Mouse (Mus musculus) liver, embryonic 13.5 days (tissue): ENCODE measurements at regions not wholly inside any gene's neighbourhood (a gene's known extent, or its start where the extent isn't known, plus 50 kb on each side); places are given as distances from the start of the nearest gene placed in this dataset.

Source experiments
- ATAC-seq: fragments of 200-750 bp; cut with Nextera tagmentation; 2 replicates; pipeline ENCODE4 v1.8.0; 2017; ENCODE audit warnings: low read depth, mild to moderate bottlenecking, moderate number of reproducible peaks, moderate library complexity
- DNase-seq: peaks from one replicate; pipeline ENCODE4 v3.0.0; 2022
- H3K27ac ChIP-seq: fragments of 300-500 bp; sonication (generic); 2 replicates; pipeline ENCODE4 v1.5.1; 2015; ENCODE audit warnings: moderate library complexity, mild to moderate bottlenecking, inconsistent platforms
- H3K27me3 ChIP-seq: fragments of 300-500 bp; sonication (generic); 2 replicates; pipeline ENCODE4 v1.6.1; 2015; ENCODE audit warnings: mild to moderate bottlenecking, inconsistent platforms
- H3K36me3 ChIP-seq: fragments of 300-500 bp; sonication (generic); 2 replicates; pipeline ENCODE4 v1.6.1; 2015; ENCODE audit warnings: mild to moderate bottlenecking, inconsistent platforms
- H3K4me1 ChIP-seq: fragments of 300-500 bp; sonication (generic); replicated peaks from 2 replicates; pipeline ENCODE4 v1.6.1; 2015; ENCODE audit warnings: inconsistent platforms
- H3K4me2 ChIP-seq: fragments of 300-500 bp; sonication (generic); 2 replicates; pipeline ENCODE4 v1.6.1; 2015; ENCODE audit warnings: inconsistent platforms, mild to moderate bottlenecking, moderate library complexity
- H3K4me3 ChIP-seq: fragments of 300-500 bp; sonication (generic); replicated peaks from 2 replicates; pipeline ENCODE4 v1.5.1; 2015; ENCODE audit warnings: mild to moderate bottlenecking, inconsistent platforms
- H3K9ac ChIP-seq: fragments of 300-500 bp; sonication (generic); 2 replicates; pipeline ENCODE4 v1.6.1; 2015; ENCODE audit warnings: mild to moderate bottlenecking, inconsistent platforms
- H3K9me3 ChIP-seq: fragments of 300-500 bp; sonication (generic); replicated peaks from 2 replicates; pipeline ENCODE4 v1.6.1; 2016; ENCODE audit warnings: inconsistent platforms
- WGBS: fragments of 180-500 bp; shearing (Covaris S2); methylation state at CpG from one replicate; pipeline ENCODE4 v1.1.7; 2015; ENCODE audit not compliant: insufficient replicate concordance; 5-methylcytosine and 5-hydroxymethylcytosine counted together

GRCm38 (mm10) chr1:183633810-183634209, 215.8 kb downstream of the Hhipl2 start:
- Histone ChIP-seq H3K9ac (no peak overlapping the region), H3K36me3 (no peaks in the 10 kb centered on the region), H3K4me3 (no peak overlapping the region), H3K27ac (no peak overlapping the region), H3K4me1 (no peaks in the 10 kb centered on the region), H3K27me3 (no peaks in the 10 kb centered on the region), H3K9me3 (no peaks in the 10 kb centered on the region), H3K4me2 (no peak overlapping the region)
- DNase-seq (no peak), ATAC-seq (no peak)
- WGBS: 66% methylated on average over 6 of the region's 6 CpGs

- Histone ChIP-seq H3K4me1 (no peaks in the 10 kb centered on the region), H3K27ac (no peak overlapping the region), H3K9ac (no peak overlapping the region), H3K4me3 (no peak overlapping the region), H3K27me3 (no peaks in the 10 kb centered on the region), H3K36me3 (no peaks in the 10 kb centered on the region), H3K4me2 (no peak overlapping the region), H3K9me3 (no peaks in the 10 kb centered on the region)
- no peak for DNase-seq
- 78% methylated on average over 1 of the region's 1 CpGs for WGBS
- ATAC-seq: no peak
These were observed 216.8 kb downstream of the Hhipl2 start for GRCm38 (mm10) chr1:183634836-183635235.

- Histone ChIP-seq H3K27me3 (no peaks in the 10 kb centered on the region), H3K9me3 (no peaks in the 10 kb centered on the region), H3K27ac (no peak overlapping the region), H3K36me3 (no peaks in the 10 kb centered on the region), H3K4me1 (no peaks in the 10 kb centered on the region), H3K9ac (no peak overlapping the region), H3K4me3 (no peak overlapping the region), H3K4me2 (no peak overlapping the region)
- WGBS: 70% methylated on average over 8 of the region's 8 CpGs
- ATAC-seq: no peak
- DNase-seq: no peak
These were observed 219.2 kb downstream of the Hhipl2 start for GRCm38 (mm10) chr1:183637214-183637613.

- DNase-seq: no peak
- 48% methylated on average over 7 of the region's 7 CpGs for WGBS
- Histone ChIP-seq H3K4me1 (no peaks in the 10 kb centered on the region), H3K27me3 (no peaks in the 10 kb centered on the region), H3K4me2 (no peak overlapping the region), H3K9ac (no peak overlapping the region), H3K36me3 (no peaks in the 10 kb centered on the region), H3K9me3 (no peaks in the 10 kb centered on the region), H3K27ac (no peak overlapping the region), H3K4me3 (no peak overlapping the region)
- ATAC-seq: no peak
These were observed 221.3 kb downstream of the Hhipl2 start for GRCm38 (mm10) chr1:183639332-183639731.

DNA sequence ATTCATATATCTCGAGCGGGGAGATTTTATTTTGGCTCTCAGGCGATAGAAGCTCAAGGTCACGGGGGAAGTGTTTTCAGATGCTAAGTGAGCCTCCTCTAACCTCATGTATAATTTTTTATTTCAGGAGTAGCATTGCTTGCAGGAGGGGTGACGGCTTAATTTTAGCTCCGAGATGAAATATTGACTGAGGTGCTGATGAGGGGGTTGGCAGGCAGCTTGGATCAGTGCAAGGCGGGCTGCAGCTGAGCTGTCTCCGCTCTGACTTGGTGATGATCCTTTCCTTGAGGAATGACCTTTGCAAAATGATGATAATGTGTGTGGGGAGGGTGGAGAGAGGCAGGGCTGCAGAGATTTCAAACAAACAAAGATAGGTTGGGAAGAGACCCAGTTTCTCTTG, 222.6 kb downstream of the Hhipl2 start:
- H3K4me1 ChIP-seq: no peaks in the 10 kb centered on the region
- H3K9me3 ChIP-seq: no peaks in the 10 kb centered on the region
- H3K27me3 ChIP-seq: no peaks in the 10 kb centered on the region
- H3K36me3 ChIP-seq: no peaks in the 10 kb centered on the region
- WGBS: 76% methylated on average over 8 of the region's 8 CpGs
- no peak overlapping the region for H3K4me2 ChIP-seq
- no peak for DNase-seq
- no peak for ATAC-seq
- no peak overlapping the region for H3K9ac ChIP-seq
- H3K4me3 ChIP-seq: no peak overlapping the region
- H3K27ac ChIP-seq: no peak overlapping the region

DNA sequence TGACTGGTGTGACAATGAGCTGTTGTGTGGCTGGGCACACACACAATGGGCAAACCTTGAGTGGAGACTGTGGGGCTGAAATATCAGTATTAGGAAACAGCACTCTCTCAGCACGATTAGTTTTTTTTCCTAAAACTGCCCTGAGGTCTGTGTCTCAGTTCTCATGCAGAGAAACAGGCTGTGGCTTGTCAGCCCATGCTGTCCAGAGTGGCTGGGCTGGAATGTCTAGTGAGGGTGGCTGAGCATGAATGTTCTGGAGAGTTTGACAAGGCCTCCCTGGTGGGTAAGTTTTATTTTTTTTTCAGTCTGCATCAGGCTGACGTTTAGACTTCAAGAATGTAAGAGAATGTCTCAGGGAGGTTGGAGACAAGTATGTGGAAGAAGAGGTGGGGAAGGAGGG, 226.0 kb downstream of the Hhipl2 start:
- H3K9me3 ChIP-seq: no peaks in the 10 kb centered on the region
- no peaks in the 10 kb centered on the region for H3K4me1 ChIP-seq
- H3K36me3 ChIP-seq: no peaks in the 10 kb centered on the region
- no peak overlapping the region for H3K4me3 ChIP-seq
- H3K4me2 ChIP-seq: no peak overlapping the region
- no peak for ATAC-seq
- DNase-seq: no peak
- WGBS: 47% methylated on average over 2 of the region's 2 CpGs
- H3K9ac ChIP-seq: no peak overlapping the region
- no peak overlapping the region for H3K27ac ChIP-seq
- no peaks in the 10 kb centered on the region for H3K27me3 ChIP-seq

DNA sequence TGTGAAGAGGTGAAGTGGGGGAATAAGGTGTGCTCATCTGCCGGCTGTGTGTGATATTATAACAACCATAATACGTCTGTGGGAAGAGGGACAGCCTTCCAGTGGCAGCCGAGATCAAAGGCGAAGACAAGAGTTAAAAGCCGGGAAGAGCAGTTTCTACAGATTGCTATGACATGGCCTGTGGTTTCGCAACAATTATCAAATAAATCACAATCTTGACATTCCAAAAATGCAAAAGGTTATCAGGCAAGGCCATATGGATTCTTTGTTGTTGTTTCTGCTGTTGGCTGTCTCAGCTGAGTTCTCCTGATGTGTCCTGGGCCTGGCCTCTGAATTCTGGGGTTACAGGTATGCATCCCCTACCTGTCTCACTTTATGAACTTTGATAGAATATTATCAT, 235.9 kb downstream of the Hhipl2 start:
- Histone ChIP-seq H3K9ac (no peak overlapping the region), H3K27me3 (no peaks in the 10 kb centered on the region), H3K27ac (no peak overlapping the region), H3K9me3 (no peaks in the 10 kb centered on the region), H3K36me3 (no peaks in the 10 kb centered on the region), H3K4me1 (no peaks in the 10 kb centered on the region), H3K4me2 (no peak overlapping the region), H3K4me3 (no peak overlapping the region)
- no peak for ATAC-seq
- DNase-seq: no peak
- 41% methylated on average over 6 of the region's 6 CpGs for WGBS

- Histone ChIP-seq H3K27me3 (no peaks in the 10 kb centered on the region), H3K27ac (no peak overlapping the region), H3K9ac (no peak overlapping the region), H3K4me2 (no peak overlapping the region), H3K9me3 (peaks cover 3% of the 10 kb centered on the region; the same call in 1 of the 2 replicates), H3K4me1 (no peaks in the 10 kb centered on the region), H3K4me3 (no peak overlapping the region), H3K36me3 (no peaks in the 10 kb centered on the region)
- no peak for DNase-seq
- ATAC-seq: no peak
- 50% methylated on average over 5 of the region's 5 CpGs for WGBS
These were observed 239.0 kb downstream of the Hhipl2 start for GRCm38 (mm10) chr1:183657043-183657442.

- no peak overlapping the region for H3K9ac ChIP-seq
- DNase-seq (no peak), ATAC-seq (no peak)
- no peak overlapping the region for H3K27ac ChIP-seq
- no peaks in the 10 kb centered on the region for H3K27me3 ChIP-seq
- peaks cover 3% of the 10 kb centered on the region; the same call in 1 of the 2 replicates for H3K9me3 ChIP-seq
- no peaks in the 10 kb centered on the region for H3K4me1 ChIP-seq
- no peaks in the 10 kb centered on the region for H3K36me3 ChIP-seq
- 66% methylated on average over 2 of the region's 2 CpGs for WGBS
- H3K4me3 ChIP-seq: no peak overlapping the region
- no peak overlapping the region for H3K4me2 ChIP-seq
These were observed 242.5 kb downstream of the Hhipl2 start for GRCm38 (mm10) chr1:183660541-183660940.

GRCm38 (mm10) chr1:183662369-183663043, 244.5 kb downstream of the Hhipl2 start:
- no peaks in the 10 kb centered on the region for H3K27me3 ChIP-seq
- H3K9me3 ChIP-seq: peaks cover 3% of the 10 kb centered on the region; the same call in 1 of the 2 replicates
- H3K27ac ChIP-seq: no peak overlapping the region
- no peak overlapping the region for H3K4me2 ChIP-seq
- WGBS: 71% methylated on average over 15 of the region's 15 CpGs
- ATAC-seq (no peak), DNase-seq (no peak)
- H3K9ac ChIP-seq: no peak overlapping the region
- no peaks in the 10 kb centered on the region for H3K4me1 ChIP-seq
- no peak overlapping the region for H3K4me3 ChIP-seq
- no peaks in the 10 kb centered on the region for H3K36me3 ChIP-seq

- Histone ChIP-seq H3K4me2 (no peak overlapping the region), H3K9me3 (no peaks in the 10 kb centered on the region; the same call in 1 of the 2 replicates), H3K36me3 (no peaks in the 10 kb centered on the region), H3K4me3 (no peak overlapping the region), H3K9ac (no peak overlapping the region), H3K4me1 (no peaks in the 10 kb centered on the region), H3K27ac (no peak overlapping the region), H3K27me3 (no peaks in the 10 kb centered on the region)
- DNase-seq: no peak
- WGBS: 68% methylated on average over 8 of the region's 8 CpGs
- no peak for ATAC-seq
These were observed 251.3 kb downstream of the Hhipl2 start for GRCm38 (mm10) chr1:183669271-183669670.

DNA sequence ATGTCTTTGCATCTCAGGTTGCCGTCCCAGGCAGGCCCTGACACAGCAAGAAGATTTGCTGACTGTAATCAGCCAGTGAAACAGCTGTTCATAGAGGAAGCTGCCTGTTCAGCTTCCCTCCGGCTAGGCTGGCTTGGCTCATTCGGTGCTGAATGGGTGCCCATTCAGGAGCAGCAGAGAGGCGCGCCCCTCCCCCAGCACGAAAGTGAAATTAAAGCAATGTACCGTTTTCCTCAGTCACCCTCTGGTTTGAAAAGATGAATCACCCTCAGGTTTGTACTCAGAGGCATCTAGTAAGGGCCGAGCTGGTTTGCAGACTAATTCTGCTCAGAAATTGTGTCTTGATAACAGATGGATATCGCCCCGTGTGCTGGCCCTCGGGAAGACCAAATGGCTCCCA, 251.7 kb downstream of the Hhipl2 start:
- no peak overlapping the region for H3K9ac ChIP-seq
- no peak overlapping the region for H3K27ac ChIP-seq
- ATAC-seq: no peak
- no peaks in the 10 kb centered on the region; the same call in 1 of the 2 replicates for H3K9me3 ChIP-seq
- H3K27me3 ChIP-seq: no peaks in the 10 kb centered on the region
- no peaks in the 10 kb centered on the region for H3K4me1 ChIP-seq
- 51% methylated on average over 11 of the region's 11 CpGs for WGBS
- H3K36me3 ChIP-seq: no peaks in the 10 kb centered on the region
- H3K4me2 ChIP-seq: no peak overlapping the region
- H3K4me3 ChIP-seq: no peak overlapping the region
- DNase-seq: no peak
